Mouse (Mus musculus) small intestine, adult 2 months (tissue): ENCODE measurements around the gene Gpr107.

Experiments used
- CTCF ChIP-seq: fragments of 200-500 bp; IDR thresholded peaks from 2 replicates; pipeline ENCODE4 v1.5.1; 2012; ENCODE audit warnings: low read depth, mild to moderate bottlenecking, control low read depth, inconsistent platforms, low read length, moderate library complexity, mixed read lengths; ENCODE audit not compliant: insufficient replicate concordance, insufficient read length; ENCODE audit errors: extremely low read depth
- POLR2A ChIP-seq: fragments of 200-500 bp; IDR thresholded peaks from 2 replicates; pipeline ENCODE4 v1.6.1; 2012; ENCODE audit warnings: low read depth, mild to moderate bottlenecking, control low read depth, inconsistent platforms, low read length, moderate library complexity

GRCm38 (mm10) chr2:31118211-31118610 is 33.9 kb upstream of the Gpr107 start:
- TF ChIP-seq CTCF (no peak), POLR2A (no peak)
